Mouse (Mus musculus) lung, embryonic 15.5 days (tissue): ENCODE measurements around the gene Rpl36al. TPM values are rescaled to one million over a fixed set of nuclear protein-coding genes. Genes with fewer than 3 reads are reported as not detected.

ENCODE experiments used
- ATAC-seq: fragments of 200-750 bp; cut with Nextera tagmentation; 2 replicates; pipeline ENCODE4 v1.8.0; 2017; ENCODE audit warnings: moderate number of reproducible peaks, borderline replicate concordance; ENCODE audit not compliant: low FRiP score, low TSS enrichment; ENCODE audit errors: extremely low read depth
- H3K27ac ChIP-seq: fragments of 300-500 bp; sonication (generic); 2 replicates; pipeline ENCODE4 v1.5.1; 2015; ENCODE audit warnings: moderate library complexity, mild to moderate bottlenecking, inconsistent platforms
- H3K27me3 ChIP-seq: fragments of 300-500 bp; sonication (generic); 2 replicates; pipeline ENCODE4 v1.6.1; 2015; ENCODE audit warnings: inconsistent platforms
- H3K36me3 ChIP-seq: fragments of 300-500 bp; sonication (generic); 2 replicates; pipeline ENCODE4 v1.6.1; 2015; ENCODE audit warnings: inconsistent platforms
- H3K4me1 ChIP-seq: fragments of 300-500 bp; sonication (generic); 2 replicates; pipeline ENCODE4 v1.6.1; 2015; ENCODE audit warnings: inconsistent platforms
- H3K4me2 ChIP-seq: fragments of 300-500 bp; sonication (generic); 2 replicates; pipeline ENCODE4 v1.6.1; 2015; ENCODE audit warnings: inconsistent platforms, mild to moderate bottlenecking, moderate library complexity
- H3K4me3 ChIP-seq: fragments of 300-500 bp; sonication (generic); 2 replicates; pipeline ENCODE4 v1.5.1; 2015; ENCODE audit warnings: mild to moderate bottlenecking, inconsistent platforms
- H3K9ac ChIP-seq: fragments of 300-500 bp; sonication (generic); 2 replicates; pipeline ENCODE4 v1.6.1; 2015; ENCODE audit warnings: inconsistent platforms
- H3K9me3 ChIP-seq: fragments of 300-500 bp; sonication (generic); 2 replicates; pipeline ENCODE4 v1.6.1; 2016; ENCODE audit warnings: inconsistent platforms
- WGBS: fragments of 180-500 bp; shearing (Covaris S2); methylation state at CpG from one replicate; pipeline ENCODE4 v1.1.7; 2015; 5-methylcytosine and 5-hydroxymethylcytosine counted together
- microRNA-seq: library from miRNA; unstranded; fragments of <30 nt; microRNA quantifications from one replicate; pipeline ENCODE4, GENCODE M21; 2016
- polyA plus RNA-seq: library from polyadenylated mRNA; unstranded; fragments of >200 nt; fragmentation: Nextera tagmentation; extraction: Ambion mirVana; gene quantifications from 2 replicates; pipeline ENCODE4 v1.2.1, GENCODE M21; 2015

Rpl36al gene
- polyA plus RNA-seq, 1 experiment from 2014 or later, result 509 TPM

DNA sequence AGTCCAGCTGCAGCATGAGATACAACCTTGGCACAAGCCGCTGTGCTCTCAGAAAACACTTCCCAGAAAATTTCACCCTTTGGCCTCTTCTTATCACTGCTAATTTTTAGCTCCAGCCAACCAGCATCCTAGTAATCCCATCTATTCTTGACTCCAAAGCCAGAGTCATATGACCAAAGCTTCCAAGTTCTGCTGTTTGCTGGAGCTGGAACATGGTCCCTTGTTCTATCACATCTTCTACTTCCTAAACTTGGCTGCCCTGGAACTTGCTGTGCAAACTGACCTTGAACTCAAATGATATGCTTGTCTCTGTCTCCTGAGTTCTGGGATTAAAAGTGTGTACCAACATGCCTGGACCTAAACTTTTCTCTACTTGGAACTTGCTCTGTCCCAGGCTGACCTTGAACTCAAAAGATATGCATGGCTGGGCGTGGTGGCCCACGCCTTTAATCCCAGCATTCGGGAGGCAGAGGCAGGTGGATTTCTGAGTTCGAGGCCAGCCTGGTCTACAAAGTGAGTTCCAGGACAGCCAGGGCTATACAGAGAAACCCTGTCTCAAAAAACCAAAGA, 36.6 kb downstream of the Rpl36al start:
- ATAC-seq, result no peak
- Histone ChIP-seq H3K27ac (no peak overlapping the region), H3K27me3 (no peaks in the 10 kb centered on the region), H3K4me2 (no peak overlapping the region), H3K4me3 (no peak overlapping the region), H3K9ac (no peak overlapping the region), H3K4me1 (no peaks in the 10 kb centered on the region), H3K9me3 (no peaks in the 10 kb centered on the region), H3K36me3 (no peaks in the 10 kb centered on the region)
- 92% methylated on average over 5 of the region's 5 CpGs for WGBS

DNA sequence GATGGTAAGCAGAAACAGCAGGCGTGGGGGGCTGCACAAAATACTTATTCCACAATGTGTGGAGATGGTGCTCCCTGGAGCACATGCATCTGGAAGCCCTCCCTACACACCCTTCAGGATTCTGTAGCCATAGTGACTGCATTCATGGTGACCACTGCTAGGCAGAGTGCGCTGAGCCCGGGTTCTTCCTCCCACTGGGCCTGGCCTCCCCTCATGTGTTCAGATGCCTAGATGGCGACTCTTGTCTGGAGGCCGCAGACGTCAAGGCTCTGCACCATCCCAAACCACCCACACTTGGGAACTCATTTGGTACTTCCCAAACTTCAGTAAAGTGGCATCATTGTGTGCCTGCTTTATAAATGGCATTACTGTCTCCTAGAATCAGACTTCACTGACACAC, 40.4 kb downstream of the Rpl36al start:
- no peak overlapping the region for H3K4me2 ChIP-seq
- no peaks in the 10 kb centered on the region for H3K4me1 ChIP-seq
- H3K36me3 ChIP-seq, result no peaks in the 10 kb centered on the region
- ATAC-seq, result no peak
- no peaks in the 10 kb centered on the region for H3K27me3 ChIP-seq
- no peak overlapping the region for H3K27ac ChIP-seq
- H3K9me3 ChIP-seq, result no peaks in the 10 kb centered on the region
- H3K4me3 ChIP-seq, result no peak overlapping the region
- no peak overlapping the region for H3K9ac ChIP-seq
- WGBS, result 74% methylated on average over 6 of the region's 6 CpGs

DNA sequence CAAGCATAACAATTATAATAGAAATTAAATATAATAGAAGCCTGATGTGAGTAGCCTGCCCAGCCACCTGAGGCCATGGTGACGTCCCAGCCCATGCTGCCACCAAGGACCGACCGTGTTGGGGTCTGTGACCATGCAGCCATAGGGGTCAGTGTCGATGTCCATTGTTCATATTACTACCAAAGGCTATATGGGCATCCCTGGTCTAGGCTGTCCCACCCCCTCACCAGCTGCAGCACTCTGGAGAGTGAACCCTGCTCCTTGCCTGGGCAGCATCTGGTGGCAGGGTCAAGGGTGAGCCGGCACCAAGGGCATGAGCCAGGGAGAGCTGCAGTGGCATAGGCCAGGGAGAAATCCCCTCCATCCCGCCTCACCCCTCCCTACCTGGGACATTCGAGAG, 44.0 kb downstream of the Rpl36al start:
- 87% methylated on average over 7 of the region's 7 CpGs for WGBS
- no peak overlapping the region for H3K4me3 ChIP-seq
- no peak overlapping the region for H3K4me2 ChIP-seq
- ATAC-seq, result no peak
- H3K27ac ChIP-seq, result no peak overlapping the region
- no peak overlapping the region for H3K9ac ChIP-seq
- H3K9me3 ChIP-seq, result no peaks in the 10 kb centered on the region
- H3K27me3 ChIP-seq, result no peaks in the 10 kb centered on the region
- no peaks in the 10 kb centered on the region for H3K36me3 ChIP-seq
- H3K4me1 ChIP-seq, result no peaks in the 10 kb centered on the region

DNA sequence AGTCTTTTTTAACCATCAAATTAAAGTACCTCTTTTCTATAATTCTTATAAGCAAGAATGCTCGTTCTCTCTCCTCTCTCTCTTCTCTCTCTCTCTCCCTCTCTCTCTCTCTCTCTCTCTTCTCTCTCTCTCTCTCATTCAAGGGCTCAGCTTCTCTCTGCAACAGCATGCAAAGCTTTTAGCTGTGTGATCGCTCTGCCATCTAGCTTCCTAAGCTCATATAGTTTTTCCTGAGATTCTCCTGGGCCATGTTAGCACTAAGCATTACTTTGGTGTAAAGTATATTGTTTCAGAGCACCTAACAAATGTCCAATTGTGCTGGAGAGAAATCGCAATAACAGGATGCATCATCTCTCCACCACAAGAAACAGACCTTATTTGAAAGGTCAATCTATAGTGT, 44.7 kb downstream of the Rpl36al start:
- Histone ChIP-seq H3K4me1 (no peaks in the 10 kb centered on the region), H3K9ac (no peak overlapping the region), H3K4me2 (no peak overlapping the region), H3K27me3 (no peaks in the 10 kb centered on the region), H3K9me3 (no peaks in the 10 kb centered on the region), H3K4me3 (no peak overlapping the region), H3K36me3 (no peaks in the 10 kb centered on the region), H3K27ac (no peak overlapping the region)
- WGBS, result 91% methylated on average over 3 of the region's 3 CpGs
- no peak for ATAC-seq

Small RNA genes lying within 50 kb of the gene (microRNA-seq; reads per million reads assigned to microRNA genes)
- gene Gm47287 (not detected), gene Gm47295 (0.56 reads per million)

Other genes starting within 250 kb of the Rpl36al start
- gene Rps29, start 24.9 kb downstream of the Rpl36al start, polyA plus RNA-seq, result 1,555 and 1,613 TPM in 2 replicates
- 27.9 and 29.1 TPM in 2 replicates for gene Lrr1, start 15.3 kb downstream of the Rpl36al start, polyA plus RNA-seq
- gene Mgat2, start 74 bp upstream of the Rpl36al start, polyA plus RNA-seq, result 56.7 and 58.2 TPM in 2 replicates
- 35.0 and 35.5 TPM in 2 replicates for gene Gm49383, start 13.0 kb upstream of the Rpl36al start, polyA plus RNA-seq
- gene Dnaaf2, start 14.3 kb upstream of the Rpl36al start, polyA plus RNA-seq, result 10.3 and 10.5 TPM in 2 replicates
- 30.5 and 34.4 TPM in 2 replicates for gene Gm49384, start 20.2 kb upstream of the Rpl36al start, polyA plus RNA-seq
- 33.5 and 36.3 TPM in 2 replicates for gene Pole2, start 44.1 kb upstream of the Rpl36al start, polyA plus RNA-seq
- 5.9 and 6.8 TPM in 2 replicates for gene Klhdc1, start 57.1 kb upstream of the Rpl36al start, polyA plus RNA-seq
- gene Klhdc2, start 112.6 kb upstream of the Rpl36al start, polyA plus RNA-seq, result 124 and 131 TPM in 2 replicates
- gene Nemf, start 173.1 kb upstream of the Rpl36al start, polyA plus RNA-seq, result 76.9 and 84.2 TPM in 2 replicates
- gene Arf6, start 188.1 kb upstream of the Rpl36al start, polyA plus RNA-seq, result 50.6 and 54.5 TPM in 2 replicates
- gene Gm9887, start 188.4 kb upstream of the Rpl36al start, polyA plus RNA-seq, result 1.8 and 1.9 TPM in 2 replicates